Mouse (Mus musculus): Measurements from ENCODE around the gene Ube2o.

GRCm38 (mm10) chr11:116548780-116549179 is 32.5 kb downstream of the Ube2o start:
- no peak for TF ChIP-seq TAL1 (conservative IDR thresholded peaks at IDR 0.05; ENCODE audit: low read depth, low read length)
- TF ChIP-seq CTCF (IDR thresholded peaks at IDR 0.05; ENCODE audit: low read depth, low read length): no peak
- no peak for TF ChIP-seq POLR2AphosphoS5 (IDR thresholded peaks at IDR 0.05; ENCODE audit: insufficient replicate concordance, low read depth, low read length)
- no peak for TF ChIP-seq GATA1 (IDR thresholded peaks at IDR 0.05; ENCODE audit: borderline replicate concordance, low read length)

All from G1E (cell line).